Mouse (Mus musculus) lung, postnatal 4 days (tissue): ENCODE results near the gene Snrpg.

Experiments
- DNase-seq, 2 experiments: peaks; one replicate each; pipeline ENCODE4 v3.0.0; 2021

The Snrpg gene

GRCm38 (mm10) chr6:86400972-86401371, 29.9 kb downstream of the Snrpg start:
- DNase-seq: peak; percentile 79 to 85

- no peak for DNase-seq
These were observed 31.8 kb downstream of the Snrpg start for GRCm38 (mm10) chr6:86402681-86403607.

GRCm38 (mm10) chr6:86403728-86404099, 32.6 kb downstream of the Snrpg start:
- peak in 1 of 2 experiments; percentile 87 for DNase-seq

- DNase-seq: peak; percentile 98 to 99
These were observed 33.2 kb downstream of the Snrpg start, which contains the start of gene Tia1 for GRCm38 (mm10) chr6:86404100-86404861. Tia1 (plus strand) TSS chr6:86404219.

- no peak for DNase-seq
These were observed 33.9 kb downstream of the Snrpg start for GRCm38 (mm10) chr6:86404996-86405395.

GRCm38 (mm10) chr6:86406306-86406705, 35.2 kb downstream of the Snrpg start:
- DNase-seq: no peak

GRCm38 (mm10) chr6:86418711-86419110, 47.6 kb downstream of the Snrpg start:
- DNase-seq: no peak

GRCm38 (mm10) chr6:86419239-86419638, 48.1 kb downstream of the Snrpg start:
- no peak for DNase-seq

GRCm38 (mm10) chr6:86420491-86420890, 49.4 kb downstream of the Snrpg start:
- DNase-seq: peak in 1 of 2 experiments; percentile 19

- DNase-seq: no peak
These were observed 55.3 kb downstream of the Snrpg start, which contains the start of gene Gm44790 for GRCm38 (mm10) chr6:86426358-86426757. Gm44790 (plus strand) TSS chr6:86426658.
